Mouse (Mus musculus) lung, postnatal 0 days (tissue): ENCODE measurements at regions not wholly inside any gene's neighbourhood (a gene's known extent, or its start where the extent isn't known, plus 50 kb on each side); places are given as distances from the start of the nearest gene placed in this dataset.

Source experiments
- CTCF ChIP-seq: IDR thresholded peaks from 2 replicates; pipeline ENCODE4 v1.5.1; 2016; ENCODE audit warnings: antibody characterized with exemption, mild to moderate bottlenecking
- EP300 ChIP-seq: IDR thresholded peaks from 2 replicates; pipeline ENCODE4 v1.6.1; 2016; ENCODE audit warnings: antibody characterized with exemption, mild to moderate bottlenecking, control low read depth

- TF ChIP-seq CTCF = no peak
- no peak for TF ChIP-seq EP300
These were observed 556.3 kb upstream of the Nrp1 start for GRCm38 (mm10) chr8:127802136-127802535.
